Mouse (Mus musculus) heart, postnatal 0 days (tissue): Measurements from ENCODE around the gene Paxx.

Source experiments
- CTCF ChIP-seq: IDR thresholded peaks from 2 replicates; pipeline ENCODE4 v1.5.1; 2016; ENCODE audit warnings: antibody characterized with exemption, control low read depth, low read depth
- EP300 ChIP-seq: IDR thresholded peaks from 2 replicates; pipeline ENCODE4 v1.6.1; 2016; ENCODE audit warnings: antibody characterized with exemption, low read depth

- TF ChIP-seq EP300 (no peak), CTCF (no peak)
Observed at GRCm38 (mm10) chr2:25492988-25493387, 32.1 kb upstream of the Paxx start.
